In the genomic region with DNA sequence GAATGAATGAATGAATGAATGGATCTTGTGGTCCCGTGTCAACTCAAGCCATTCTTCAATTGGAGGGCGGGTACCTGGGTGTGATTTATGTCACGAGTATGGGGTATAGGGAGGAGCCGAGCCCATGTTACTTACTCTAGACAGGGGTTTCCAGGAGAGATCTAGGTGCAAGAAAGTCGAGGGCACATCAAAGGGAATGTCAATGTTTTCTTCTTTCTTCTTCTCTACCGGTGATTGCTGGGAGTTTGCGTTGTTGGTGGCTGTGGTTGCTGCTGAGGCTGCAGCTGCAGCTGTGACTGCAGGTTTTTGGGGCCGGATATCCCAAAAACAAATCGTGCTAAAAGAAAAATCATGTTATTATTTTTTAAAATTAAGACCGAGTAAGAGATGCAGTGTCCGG, we compare ENCODE assay signal across 21 mouse cellular contexts. TPM values are rescaled to one million over a fixed set of nuclear protein-coding genes. Genes with fewer than 3 reads are reported as not detected.
"Had no signal": no experiment of that assay in that cellular context is flagged by ENCODE, and none has a peak within 500 bp of the region (broad histone marks: within the 10 kb centered on the region; RNA-seq: fewer than 3 reads in every experiment).

No protein-coding gene starts in this region.

- H3K4me1 ChIP-seq: liver, embryonic 15.5 days; neural tube, embryonic 12.5 days had no signal

- DNase-seq: kidney, adult 11 months; kidney, adult 9 months; kidney, postnatal 4 days; lung, embryonic 14.5 days; lung, postnatal 10 days; lung, postnatal 4 days; midbrain, embryonic 14.5 days had no signal

- H3K27ac ChIP-seq: kidney, postnatal 0 days; layer of hippocampus, adult 2 months; left cerebral cortex, adult 2 months; limb, embryonic 10.5 days; liver, embryonic 15.5 days; midbrain, embryonic 10.5 days; neural tube, embryonic 12.5 days; stomach, postnatal 0 days had no signal

- H3K4me3 ChIP-seq: layer of hippocampus, adult 2 months; left cerebral cortex, adult 2 months; limb, embryonic 10.5 days; liver, embryonic 15.5 days; midbrain, embryonic 10.5 days; myocyte; neural tube, embryonic 12.5 days had no signal

- H3K36me3 ChIP-seq: limb, embryonic 10.5 days; liver, embryonic 15.5 days; midbrain, embryonic 10.5 days; neural tube, embryonic 12.5 days had no signal

- H3K27me3 ChIP-seq: liver, embryonic 15.5 days; neural tube, embryonic 12.5 days had no signal

RNA-seq across cellular contexts. Expression of a gene that starts 44.8 kb away (rescaled TPM):
- total RNA-seq: megakaryocyte, adult 5-6 weeks; neutrophil, adult 5-6 weeks had no signal
- polyA plus RNA-seq: limb, embryonic 10.5 days; liver, embryonic 15.5 days; lung, embryonic 14.5 days; spleen, adult 2 months had no signal

RNA-seq across cellular contexts. Expression of a gene that starts 54.1 kb away (rescaled TPM):
- total RNA-seq: layer of hippocampus, adult 2 months; layer of hippocampus, postnatal 25 days; left cerebral cortex, adult 2 months; left cerebral cortex, postnatal 14 days had no signal
- polyA plus RNA-seq: myocyte; stomach, postnatal 0 days had no signal
